Mouse (Mus musculus) mature B cell (primary cell): ENCODE measurements around the gene Nostrin.

Experiments used
- in situ Hi-C: fragments of 300-500 bp; cut with MboI; formaldehyde crosslinking; loops from 2 replicates; pipeline ENCODE4 v1.14.3; 2019

Nostrin gene

GRCm38 (mm10) chr2:69129425-69130210, 6.0 kb upstream of the Nostrin start:
- in situ Hi-C loops, result no loop called here

- in situ Hi-C loops, result no loop called here
Measured at GRCm38 (mm10) chr2:69132046-69132445, 3.6 kb upstream of the Nostrin start.

GRCm38 (mm10) chr2:69132488-69133040, 3.0 kb upstream of the Nostrin start:
- in situ Hi-C loops, result no loop called here

GRCm38 (mm10) chr2:69134186-69134585, 1.4 kb upstream of the Nostrin start:
- in situ Hi-C loops, result no loop called here

GRCm38 (mm10) chr2:69134937-69135336, 663 bp upstream of the Nostrin start:
- in situ Hi-C loops, result no loop called here

- in situ Hi-C loops, result no loop called here
Measured at GRCm38 (mm10) chr2:69137406-69138084, 1.9 kb downstream of the Nostrin start.

- in situ Hi-C loops, result no loop called here
Measured at GRCm38 (mm10) chr2:69138759-69139158, 3.2 kb downstream of the Nostrin start.

GRCm38 (mm10) chr2:69140215-69140614, 4.6 kb downstream of the Nostrin start:
- in situ Hi-C loops, result no loop called here

- in situ Hi-C loops, result no loop called here
Measured at GRCm38 (mm10) chr2:69140816-69141215, 5.2 kb downstream of the Nostrin start.

- in situ Hi-C loops, result no loop called here
Measured at GRCm38 (mm10) chr2:69148691-69149090, 13.1 kb downstream of the Nostrin start.

- in situ Hi-C loops, result no loop called here
Measured at GRCm38 (mm10) chr2:69149154-69149553, 13.6 kb downstream of the Nostrin start.

GRCm38 (mm10) chr2:69150841-69151240, 15.2 kb downstream of the Nostrin start:
- in situ Hi-C loops, result no loop called here

GRCm38 (mm10) chr2:69155861-69156260, 20.3 kb downstream of the Nostrin start:
- in situ Hi-C loops, result no loop called here

GRCm38 (mm10) chr2:69156283-69156682, 20.7 kb downstream of the Nostrin start:
- in situ Hi-C loops, result no loop called here

- in situ Hi-C loops, result no loop called here
Measured at GRCm38 (mm10) chr2:69158907-69159306, 23.3 kb downstream of the Nostrin start.

- in situ Hi-C loops, result no loop called here
Measured at GRCm38 (mm10) chr2:69170395-69171077, 34.9 kb downstream of the Nostrin start.

GRCm38 (mm10) chr2:69175296-69175695, 39.7 kb downstream of the Nostrin start:
- in situ Hi-C loops, result no loop called here

GRCm38 (mm10) chr2:69179721-69180120, 44.1 kb downstream of the Nostrin start:
- in situ Hi-C loops, result no loop called here

GRCm38 (mm10) chr2:69187990-69188389, 52.4 kb downstream of the Nostrin start:
- in situ Hi-C loops, result no loop called here

- in situ Hi-C loops, result no loop called here
Measured at GRCm38 (mm10) chr2:69188732-69189131, 53.1 kb downstream of the Nostrin start.

- in situ Hi-C loops, result no loop called here
Measured at GRCm38 (mm10) chr2:69189222-69189621, 53.6 kb downstream of the Nostrin start.

GRCm38 (mm10) chr2:69191059-69191458, 55.5 kb downstream of the Nostrin start:
- in situ Hi-C loops, result no loop called here
